Mouse (Mus musculus): ENCODE data around the gene Tmem80. TPM values are rescaled to one million over a fixed set of nuclear protein-coding genes. Genes with fewer than 3 reads are reported as not detected.

Gene Tmem80
- polyA plus RNA-seq, 1 experiment from 2014 or later = 11.9 TPM

DNA sequence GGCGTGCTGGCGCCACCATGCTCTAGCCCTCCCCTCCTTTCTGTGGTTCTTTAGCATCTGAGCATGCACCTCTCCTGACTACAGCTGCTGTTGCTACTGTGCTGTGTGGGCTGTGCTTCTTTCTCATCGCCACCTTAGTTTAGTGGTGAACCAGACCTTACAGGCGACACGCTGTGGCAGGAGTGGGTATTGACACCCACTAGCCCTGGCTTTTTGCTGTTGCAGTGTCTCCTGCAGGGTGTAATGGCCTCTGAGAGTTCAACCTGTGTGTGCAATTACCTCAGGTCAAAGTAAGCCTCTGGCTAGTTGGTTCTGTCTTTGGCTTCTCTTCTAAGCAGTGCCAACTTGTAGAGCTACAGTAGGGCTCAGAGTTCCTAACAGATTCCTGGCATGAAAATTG lies 11.6 kb upstream of the Tmem80 start:
- Histone ChIP-seq H3K9me3 (ENCODE audit: low read length) (no peaks in the 10 kb centered on the region), H3K4me3 (ENCODE audit: low read depth, low read length) (no peak overlapping the region), H3K4me1 (ENCODE audit: insufficient read depth) (no peaks in the 10 kb centered on the region), H3K27ac (ENCODE audit: low read depth) (no peak overlapping the region), H3K9ac (replicated peaks) (no peak overlapping the region), H3K27me3 (ENCODE audit: insufficient read depth, low read length) (no peaks in the 10 kb centered on the region), H3K36me3 (replicated peaks; ENCODE audit: insufficient read depth, low read length) (peaks cover 61% of the 10 kb centered on the region), H3K4me2 (ENCODE audit: low read depth, low read length) (no peak overlapping the region)
- TF ChIP-seq CTCF (IDR thresholded peaks at IDR 0.05; ENCODE audit: low read depth) (peak; percentile 72), EP300 (IDR thresholded peaks at IDR 0.05; ENCODE audit: low read depth) (no peak)
- peak; percentile 54 for DNase-seq
- peak; percentile 72 for ATAC-seq
- 72% methylated on average over 5 of the region's 5 CpGs for WGBS (ENCODE audit: insufficient replicate concordance)

DNA sequence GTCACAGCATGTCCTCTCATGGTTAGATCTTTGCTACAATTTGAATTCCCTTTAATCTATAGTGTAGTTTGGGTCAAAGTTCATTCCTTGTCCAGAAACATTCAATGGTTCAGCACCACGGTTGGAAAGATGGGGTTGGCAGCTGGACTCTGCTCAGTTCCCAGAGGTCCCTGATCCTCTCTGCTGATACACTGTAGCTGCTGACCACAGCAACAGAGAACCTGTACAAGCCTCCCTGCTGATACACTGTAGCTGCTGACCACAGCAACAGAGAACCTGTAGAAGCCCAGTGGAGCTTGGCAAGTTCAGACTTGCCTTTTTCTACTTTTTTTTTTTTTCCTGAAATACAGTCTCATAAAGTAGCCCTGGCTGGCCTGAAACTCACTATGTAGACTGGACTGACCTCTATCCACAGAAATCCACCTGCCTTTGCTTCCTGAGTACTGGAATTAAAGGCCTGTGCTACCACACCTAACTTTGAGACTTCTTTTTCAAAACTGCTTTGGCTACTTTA lies 9.9 kb upstream of the Tmem80 start:
- no peak overlapping the region for H3K4me3 ChIP-seq (ENCODE audit: low read depth, low read length)
- ATAC-seq = no peak

GRCm38 (mm10) chr7:141319446-141319845 lies 8.1 kb upstream of the Tmem80 start:
- Histone ChIP-seq H3K4me3 (ENCODE audit: low read depth, low read length) (no peak overlapping the region), H3K4me2 (ENCODE audit: low read depth, low read length) (no peak overlapping the region), H3K9ac (replicated peaks) (no peak overlapping the region), H3K27me3 (ENCODE audit: insufficient read depth, low read length) (no peaks in the 10 kb centered on the region), H3K4me1 (ENCODE audit: insufficient read depth) (no peaks in the 10 kb centered on the region), H3K27ac (ENCODE audit: low read depth) (no peak overlapping the region), H3K9me3 (ENCODE audit: low read length) (no peaks in the 10 kb centered on the region), H3K36me3 (replicated peaks; ENCODE audit: insufficient read depth, low read length) (peaks cover 65% of the 10 kb centered on the region)
- no peak for ATAC-seq
- no peak for TF ChIP-seq EP300 (IDR thresholded peaks at IDR 0.05; ENCODE audit: low read depth)
- TF ChIP-seq CTCF (IDR thresholded peaks at IDR 0.05; ENCODE audit: low read depth) = no peak
- WGBS (ENCODE audit: insufficient replicate concordance) = 86% methylated on average over 2 of the region's 2 CpGs
- no peak for DNase-seq

More for the DNA sequence above, 9.9 kb upstream of the Tmem80 start:
- Histone ChIP-seq H3K4me2 (ENCODE audit: low read depth, low read length) (no peak overlapping the region), H3K36me3 (replicated peaks; ENCODE audit: insufficient read depth, low read length) (peaks cover 64% of the 10 kb centered on the region), H3K27ac (ENCODE audit: low read depth) (no peak overlapping the region), H3K27me3 (ENCODE audit: insufficient read depth, low read length) (no peaks in the 10 kb centered on the region), H3K4me1 (ENCODE audit: insufficient read depth) (no peaks in the 10 kb centered on the region), H3K9ac (replicated peaks) (no peak overlapping the region), H3K9me3 (ENCODE audit: low read length) (no peaks in the 10 kb centered on the region)
- 58% methylated on average over 1 of the region's 1 CpGs for WGBS (ENCODE audit: insufficient replicate concordance)
- no peak for DNase-seq
- TF ChIP-seq CTCF (IDR thresholded peaks at IDR 0.05; ENCODE audit: low read depth) (no peak), EP300 (IDR thresholded peaks at IDR 0.05; ENCODE audit: low read depth) (no peak)

DNA sequence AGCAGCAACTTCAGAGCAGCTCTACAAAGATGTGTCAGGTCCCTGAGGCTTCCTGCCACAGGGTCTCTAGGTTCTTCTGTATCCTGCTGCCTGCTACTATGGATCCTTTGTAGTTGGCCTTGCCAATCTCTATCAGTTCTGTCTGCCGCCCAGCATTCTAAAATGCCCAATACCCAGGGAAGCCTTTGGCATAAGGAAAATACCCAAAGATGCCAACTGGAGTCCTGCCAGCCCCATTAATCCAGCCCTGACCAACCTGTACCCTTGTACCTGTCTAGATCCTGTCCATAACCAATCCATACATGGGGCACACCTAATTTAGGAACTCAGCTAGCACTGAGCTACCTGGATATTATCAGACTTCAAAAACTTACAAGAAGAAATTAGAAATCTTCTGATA lies 2.9 kb upstream of the Tmem80 start:
- TF ChIP-seq EP300 (IDR thresholded peaks at IDR 0.05; ENCODE audit: low read depth) (no peak), CTCF (IDR thresholded peaks at IDR 0.05; ENCODE audit: low read depth) (no peak)
- ATAC-seq = no peak
- Histone ChIP-seq H3K9me3 (ENCODE audit: low read length) (no peaks in the 10 kb centered on the region), H3K27me3 (ENCODE audit: insufficient read depth, low read length) (no peaks in the 10 kb centered on the region), H3K27ac (ENCODE audit: low read depth) (no peak overlapping the region), H3K4me1 (ENCODE audit: insufficient read depth) (peaks cover 31% of the 10 kb centered on the region), H3K36me3 (replicated peaks; ENCODE audit: insufficient read depth, low read length) (peaks cover 40% of the 10 kb centered on the region), H3K4me3 (ENCODE audit: low read depth, low read length) (no peak overlapping the region), H3K4me2 (ENCODE audit: low read depth, low read length) (no peak overlapping the region), H3K9ac (replicated peaks) (no peak overlapping the region)
- WGBS (ENCODE audit: insufficient replicate concordance) = 80% methylated on average over 1 of the region's 1 CpGs
- no peak for DNase-seq

- H3K36me3 ChIP-seq (replicated peaks; ENCODE audit: insufficient read depth, low read length) = peaks cover 24% of the 10 kb centered on the region
- 8% methylated on average over 17 of the region's 35 CpGs for WGBS (ENCODE audit: insufficient replicate concordance)
- peak; percentile 9 for ATAC-seq
- peaks cover 34% of the 10 kb centered on the region for H3K4me1 ChIP-seq (ENCODE audit: insufficient read depth)
- peak; percentile 72 for DNase-seq
- no peaks in the 10 kb centered on the region for H3K9me3 ChIP-seq (ENCODE audit: low read length)
- H3K4me2 ChIP-seq (ENCODE audit: low read depth, low read length) = peak overlapping the region; percentile 91
- peak overlapping the region; percentile 72 for H3K4me3 ChIP-seq (ENCODE audit: low read depth, low read length)
- H3K27me3 ChIP-seq (ENCODE audit: insufficient read depth, low read length) = no peaks in the 10 kb centered on the region
- TF ChIP-seq CTCF (IDR thresholded peaks at IDR 0.05; ENCODE audit: low read depth) (no peak), EP300 (IDR thresholded peaks at IDR 0.05; ENCODE audit: low read depth) (no peak)
- H3K27ac ChIP-seq (ENCODE audit: low read depth) = peak overlapping the region; percentile 94
- peak overlapping the region; percentile 92 for H3K9ac ChIP-seq (replicated peaks)
Observed at GRCm38 (mm10) chr7:141326546-141327446, 743 bp upstream of the Tmem80 start.

- ATAC-seq (peak; percentile 5; the same call in 1 of the 2 replicates), DNase-seq (no peak)
- 14% methylated on average over 24 of the region's 24 CpGs for WGBS (ENCODE audit: insufficient replicate concordance)
- no peaks in the 10 kb centered on the region for H3K27me3 ChIP-seq (ENCODE audit: insufficient read depth, low read length)
- no peaks in the 10 kb centered on the region for H3K9me3 ChIP-seq (ENCODE audit: low read length)
- H3K36me3 ChIP-seq (replicated peaks; ENCODE audit: insufficient read depth, low read length) = peaks cover 13% of the 10 kb centered on the region
- H3K4me1 ChIP-seq (ENCODE audit: insufficient read depth) = peaks cover 34% of the 10 kb centered on the region
- peak overlapping the region; percentile 92 for H3K9ac ChIP-seq (replicated peaks)
- peak overlapping the region; percentile 91 for H3K4me2 ChIP-seq (ENCODE audit: low read depth, low read length)
- peak overlapping the region; percentile 72 for H3K4me3 ChIP-seq (ENCODE audit: low read depth, low read length)
- TF ChIP-seq EP300 (IDR thresholded peaks at IDR 0.05; ENCODE audit: low read depth) = no peak
- no peak for TF ChIP-seq CTCF (IDR thresholded peaks at IDR 0.05; ENCODE audit: low read depth)
- H3K27ac ChIP-seq (ENCODE audit: low read depth) = peak overlapping the region; percentile 94
Observed at GRCm38 (mm10) chr7:141328373-141328990, 943 bp downstream of the Tmem80 start.
